Mouse (Mus musculus) midbrain, embryonic 11.5 days (tissue): ENCODE measurements around the gene Cdc25b. TPM values are rescaled to one million over a fixed set of nuclear protein-coding genes. Genes with fewer than 3 reads are reported as not detected.

Experiments used
- ATAC-seq: fragments of 200-750 bp; cut with Nextera tagmentation; 2 replicates; pipeline ENCODE4 v1.8.0; 2017; ENCODE audit warnings: moderate TSS enrichment, moderate library complexity; ENCODE audit not compliant: low FRiP score
- DNase-seq: peaks from one replicate; pipeline ENCODE4 v3.0.0; 2015; ENCODE audit warnings: low spot score; ENCODE audit errors: missing footprints
- H3K27ac ChIP-seq: fragments of 300-500 bp; sonication (generic); 2 replicates; pipeline ENCODE4 v1.5.1; 2014; ENCODE audit warnings: low read depth, low read length
- H3K27me3 ChIP-seq: fragments of 300-500 bp; sonication (generic); 2 replicates; pipeline ENCODE4 v1.6.1; 2014; ENCODE audit warnings: mild to moderate bottlenecking, low read length, moderate library complexity, mixed read lengths; ENCODE audit not compliant: control insufficient read depth, insufficient read depth
- H3K36me3 ChIP-seq: fragments of 300-500 bp; sonication (generic); 2 replicates; pipeline ENCODE4 v1.6.1; 2014; ENCODE audit warnings: mild to moderate bottlenecking, low read length, moderate library complexity, mixed read lengths; ENCODE audit not compliant: control insufficient read depth, insufficient read depth
- H3K4me1 ChIP-seq: fragments of 300-500 bp; sonication (generic); 2 replicates; pipeline ENCODE4 v1.6.1; 2014; ENCODE audit warnings: low read length; ENCODE audit not compliant: control insufficient read depth, insufficient read depth
- H3K4me2 ChIP-seq: fragments of 300-500 bp; sonication (generic); 2 replicates; pipeline ENCODE4 v1.6.1; 2014; ENCODE audit warnings: mild to moderate bottlenecking, moderate library complexity
- H3K4me3 ChIP-seq: fragments of 300-500 bp; sonication (generic); 2 replicates; pipeline ENCODE4 v1.5.1; 2014; ENCODE audit warnings: low read depth, low read length
- H3K9ac ChIP-seq: fragments of 300-500 bp; sonication (generic); 2 replicates; pipeline ENCODE4 v1.6.1; 2014; ENCODE audit warnings: low read length
- H3K9me3 ChIP-seq: fragments of 300-500 bp; sonication (generic); 2 replicates; pipeline ENCODE4 v1.6.1; 2016; ENCODE audit warnings: low read length; ENCODE audit not compliant: control insufficient read depth
- WGBS: fragments of 180-500 bp; shearing (Covaris S2); extraction: QIAGEN DNeasy Blood & Tissue Kit; methylation state at CpG from one replicate; pipeline ENCODE4 v1.1.7; 2014; 5-methylcytosine and 5-hydroxymethylcytosine counted together
- polyA plus RNA-seq: library from polyadenylated mRNA; unstranded; fragments of >200 nt; fragmentation: Nextera tagmentation; extraction: Ambion mirVana; gene quantifications from 2 replicates; pipeline ENCODE4 v1.2.1, GENCODE M21; 2014

The Cdc25b gene
- polyA plus RNA-seq, 1 experiment from 2014 or later: 130 TPM

DNA sequence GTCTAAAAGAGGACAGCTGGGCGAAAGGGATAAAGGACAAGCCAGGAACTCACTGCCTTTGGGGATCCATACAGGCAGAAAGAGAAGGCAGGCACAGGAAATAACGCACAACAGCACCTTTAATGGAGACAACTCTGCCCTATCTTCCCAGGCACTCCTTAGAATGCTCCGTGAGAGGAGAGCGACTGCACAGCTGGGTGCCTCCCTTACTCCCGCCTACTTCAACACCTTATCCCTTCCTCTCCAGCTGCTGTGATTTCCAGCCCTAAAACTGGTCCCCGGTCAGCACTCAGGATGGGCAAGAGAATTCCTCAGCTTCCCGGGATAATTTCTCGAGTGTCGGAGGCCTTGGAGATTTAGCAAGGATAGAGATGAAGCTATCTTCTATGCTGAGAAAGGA lies 15.8 kb upstream of the Cdc25b start:
- H3K9me3 ChIP-seq: no peaks in the 10 kb centered on the region
- H3K4me2 ChIP-seq: no peak overlapping the region
- H3K4me3 ChIP-seq: no peak overlapping the region
- peaks cover 28% of the 10 kb centered on the region for H3K27me3 ChIP-seq
- no peak for DNase-seq
- H3K36me3 ChIP-seq: no peaks in the 10 kb centered on the region
- WGBS: 11% methylated on average over 9 of the region's 9 CpGs
- H3K4me1 ChIP-seq: peaks cover 13% of the 10 kb centered on the region
- H3K9ac ChIP-seq: no peak overlapping the region
- ATAC-seq: no peak
- no peak overlapping the region for H3K27ac ChIP-seq

DNA sequence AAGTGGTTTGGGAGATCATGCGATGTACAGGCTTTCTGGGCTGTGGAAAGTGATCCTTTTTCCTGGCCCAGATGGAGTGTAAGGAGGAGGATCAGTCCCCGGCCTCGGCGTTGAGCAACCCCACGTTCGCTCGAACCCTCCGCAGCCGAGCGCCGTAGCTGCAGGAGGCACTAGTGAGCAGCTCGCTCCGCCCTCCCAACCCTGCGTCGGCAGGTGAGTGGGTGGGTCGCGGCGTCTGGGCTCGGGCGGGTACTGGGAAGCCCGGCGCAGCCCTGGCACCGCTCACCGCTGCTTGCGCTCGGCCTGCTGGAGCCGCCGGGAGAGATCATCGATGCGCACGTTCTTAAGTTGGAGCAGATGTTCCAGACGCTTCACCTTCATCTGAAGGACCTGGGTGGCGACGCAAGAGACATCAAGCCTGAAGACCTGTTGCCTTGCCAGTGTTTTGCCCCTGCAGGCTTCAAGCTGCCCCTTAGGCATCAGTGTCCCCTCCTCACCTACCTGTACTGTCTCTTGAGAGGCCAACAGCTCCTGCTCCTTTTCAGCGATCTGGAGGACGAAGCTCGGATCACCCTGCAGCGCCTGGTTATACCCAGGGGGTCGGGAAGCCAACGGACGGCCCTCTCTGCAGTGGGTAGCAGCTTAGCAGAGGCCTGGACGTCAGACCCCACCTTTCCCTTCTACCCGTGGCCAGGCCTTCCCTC lies 15.2 kb upstream of the Cdc25b start:
- 3% methylated on average over 43 of the region's 43 CpGs for WGBS
- Histone ChIP-seq H3K4me2 (0 out of 2 replicates have a peak overlapping the region, but pooled peaks have one; percentile 8), H3K9me3 (no peaks in the 10 kb centered on the region), H3K4me3 (no peak overlapping the region), H3K27me3 (peaks cover 28% of the 10 kb centered on the region), H3K36me3 (no peaks in the 10 kb centered on the region), H3K9ac (no peak overlapping the region), H3K4me1 (peaks cover 17% of the 10 kb centered on the region), H3K27ac (no peak overlapping the region)
- ATAC-seq: no peak
- peak; percentile 86 for DNase-seq

DNA sequence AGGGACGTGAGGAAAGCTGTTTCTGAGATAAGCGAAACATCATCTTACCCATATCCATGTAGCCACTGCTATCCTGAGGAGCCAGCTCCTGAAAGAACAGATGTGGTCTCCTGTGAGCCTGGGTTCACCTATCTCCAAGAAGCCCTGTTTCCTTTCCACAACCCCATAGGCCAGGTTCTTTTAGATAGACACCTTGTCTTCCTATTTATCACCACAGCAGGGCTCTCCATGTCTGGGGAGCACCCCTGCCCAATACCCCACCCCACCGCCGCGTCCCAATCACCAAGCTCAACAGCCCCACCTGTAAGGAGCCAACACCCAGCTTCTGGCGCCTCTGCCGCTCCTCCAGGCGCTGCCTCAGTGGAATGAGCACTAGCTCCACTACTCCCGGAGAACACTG lies 14.4 kb upstream of the Cdc25b start:
- Histone ChIP-seq H3K4me3 (no peak overlapping the region), H3K4me2 (no peak overlapping the region), H3K4me1 (peaks cover 24% of the 10 kb centered on the region), H3K9ac (no peak overlapping the region), H3K36me3 (no peaks in the 10 kb centered on the region), H3K9me3 (no peaks in the 10 kb centered on the region), H3K27ac (no peak overlapping the region), H3K27me3 (peaks cover 28% of the 10 kb centered on the region)
- no peak for ATAC-seq
- 44% methylated on average over 9 of the region's 9 CpGs for WGBS
- DNase-seq: no peak

DNA sequence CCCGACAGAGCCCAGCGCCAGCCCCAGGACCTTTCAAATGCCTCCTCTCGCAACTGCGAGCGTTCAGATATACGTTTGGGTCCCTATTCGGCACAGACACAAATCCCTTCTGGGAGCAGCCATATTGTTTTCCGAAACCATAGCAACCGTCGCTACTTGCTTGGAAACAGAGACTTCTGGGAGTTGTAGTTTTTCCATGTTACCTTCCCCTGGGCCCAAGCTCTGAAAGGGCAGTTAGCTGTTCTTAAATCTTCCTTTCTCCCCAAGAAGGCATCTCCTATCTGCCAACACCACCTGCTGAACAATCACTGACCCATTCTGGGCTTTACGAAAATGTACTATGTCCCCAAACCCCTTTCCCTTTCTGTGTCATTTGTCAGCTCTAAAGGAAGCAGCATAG lies 12.0 kb upstream of the Cdc25b start:
- peaks cover 44% of the 10 kb centered on the region for H3K4me1 ChIP-seq

DNA sequence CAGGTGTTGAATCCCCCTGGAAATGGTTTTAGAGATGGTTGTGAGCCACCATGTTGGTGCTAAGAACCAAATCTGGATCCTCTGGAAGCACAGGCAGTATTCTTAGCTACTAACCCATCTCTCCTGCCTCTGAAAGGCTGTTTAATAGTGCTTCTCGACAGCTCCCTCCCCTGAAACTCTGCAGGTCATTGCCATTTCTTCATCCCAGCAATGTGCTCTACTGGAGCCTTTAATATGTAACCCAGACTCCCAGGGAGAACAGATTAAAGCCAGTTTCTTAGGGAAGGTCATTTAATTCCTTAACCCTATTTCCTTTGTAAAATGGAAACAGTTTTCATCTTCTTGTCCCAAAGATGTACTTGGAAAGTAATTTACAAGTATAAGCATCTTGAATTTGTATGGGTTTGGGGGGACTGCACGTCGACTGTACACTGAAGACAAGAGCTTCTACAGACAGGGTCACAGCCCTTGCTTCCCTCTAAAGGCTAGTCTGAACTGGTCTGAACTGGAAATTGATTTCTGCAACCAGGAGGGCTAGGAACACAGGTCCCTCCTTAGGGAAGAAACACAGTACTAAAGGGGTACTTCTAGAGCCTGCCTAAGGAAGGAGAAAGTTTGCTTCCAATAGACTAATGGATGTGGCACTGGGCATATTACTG lies 11.3 kb upstream of the Cdc25b start:
- ATAC-seq: no peak
- peaks cover 46% of the 10 kb centered on the region for H3K4me1 ChIP-seq

More for the DNA sequence above, 12.0 kb upstream of the Cdc25b start:
- H3K9ac ChIP-seq: peak overlapping the region; percentile 38; the same call in 1 of the 2 replicates
- H3K9me3 ChIP-seq: no peaks in the 10 kb centered on the region
- H3K4me3 ChIP-seq: peak overlapping the region; percentile 37
- WGBS: 4% methylated on average over 11 of the region's 11 CpGs
- peaks cover 28% of the 10 kb centered on the region for H3K27me3 ChIP-seq
- DNase-seq: peak; percentile 98
- peak; percentile 74 for ATAC-seq
- peak overlapping the region; percentile 71 for H3K4me2 ChIP-seq
- no peak overlapping the region for H3K27ac ChIP-seq
- no peaks in the 10 kb centered on the region for H3K36me3 ChIP-seq

DNA sequence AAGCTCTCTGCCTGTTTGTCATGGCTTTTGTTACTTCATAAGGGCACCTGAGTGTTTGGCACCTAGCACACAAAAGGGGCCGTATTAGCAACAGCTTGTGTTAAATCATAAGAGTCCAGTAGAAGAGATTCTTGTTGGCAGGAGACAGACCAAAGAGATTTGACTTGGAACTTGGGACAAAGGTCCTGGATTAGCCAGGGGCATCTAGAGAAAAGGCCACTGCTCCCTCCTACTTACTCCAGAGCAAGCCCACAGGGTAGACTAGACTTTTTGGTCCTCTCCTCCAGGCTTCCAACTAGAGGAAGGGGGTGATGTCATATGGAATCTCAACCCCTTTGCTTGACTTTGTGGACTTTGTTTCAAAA lies 10.8 kb upstream of the Cdc25b start:
- Histone ChIP-seq H3K27me3 (peaks cover 22% of the 10 kb centered on the region), H3K9ac (no peak overlapping the region), H3K4me3 (no peak overlapping the region), H3K27ac (no peak overlapping the region), H3K4me2 (no peak overlapping the region), H3K9me3 (no peaks in the 10 kb centered on the region), H3K4me1 (peaks cover 44% of the 10 kb centered on the region), H3K36me3 (no peaks in the 10 kb centered on the region)
- DNase-seq: no peak
- WGBS: 72% methylated on average over 1 of the region's 1 CpGs
- ATAC-seq: no peak

More for the DNA sequence above, 11.3 kb upstream of the Cdc25b start:
- Histone ChIP-seq H3K4me3 (no peak overlapping the region), H3K27ac (no peak overlapping the region), H3K27me3 (peaks cover 27% of the 10 kb centered on the region), H3K4me2 (no peak overlapping the region), H3K9me3 (no peaks in the 10 kb centered on the region), H3K36me3 (no peaks in the 10 kb centered on the region), H3K9ac (no peak overlapping the region)
- DNase-seq: peak; percentile 87
- WGBS: 81% methylated on average over 3 of the region's 3 CpGs

DNA sequence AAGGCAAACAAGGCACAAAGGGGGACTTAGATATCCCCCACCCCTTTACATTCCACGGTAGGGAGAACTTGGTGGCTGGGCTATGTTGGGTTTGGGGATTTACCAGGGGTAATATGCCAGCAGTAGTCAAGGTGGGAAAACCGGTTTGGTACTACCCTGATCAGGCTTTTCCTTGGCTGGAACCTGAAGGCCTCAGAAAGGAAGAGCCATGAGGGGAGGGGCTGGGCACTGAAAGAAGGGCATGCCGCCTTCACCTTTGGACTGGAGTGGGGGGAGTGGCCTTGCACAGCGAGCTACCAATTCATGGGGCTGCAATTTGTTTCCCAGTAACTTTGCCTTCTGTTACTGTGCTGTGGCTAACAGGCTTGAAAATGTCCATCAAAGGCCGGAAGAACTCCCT lies 10.3 kb upstream of the Cdc25b start:
- 75% methylated on average over 5 of the region's 5 CpGs for WGBS
- H3K27ac ChIP-seq: no peak overlapping the region
- no peak overlapping the region for H3K9ac ChIP-seq

DNA sequence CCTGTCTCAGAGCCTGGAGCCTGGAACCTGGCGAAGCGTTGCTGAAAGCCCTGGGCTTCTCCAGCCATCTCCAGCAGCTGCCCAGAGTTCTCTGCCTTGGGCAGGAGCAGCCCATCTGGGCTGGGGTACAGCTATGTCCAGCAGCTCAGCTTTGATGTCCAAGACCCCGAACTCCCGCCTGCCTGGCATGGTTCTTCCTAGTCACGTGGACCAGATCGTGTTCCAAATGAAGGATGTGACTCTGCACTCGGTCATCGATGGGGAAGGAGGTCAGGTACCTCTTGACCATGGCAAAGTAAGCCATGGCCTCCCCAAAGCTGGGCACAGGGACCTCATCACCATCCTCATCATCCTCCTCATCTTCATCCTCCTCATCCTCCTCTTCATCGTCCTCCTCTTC lies 8.8 kb upstream of the Cdc25b start:
- no peak for ATAC-seq
- H3K27me3 ChIP-seq: peaks cover 2% of the 10 kb centered on the region; the same call in 1 of the 2 replicates
- H3K4me1 ChIP-seq: peaks cover 38% of the 10 kb centered on the region
- peak overlapping the region; percentile 99 for H3K4me2 ChIP-seq
- no peak overlapping the region for H3K27ac ChIP-seq
- peak overlapping the region; percentile 97; the same call in 1 of the 2 replicates for H3K9ac ChIP-seq
- no peaks in the 10 kb centered on the region for H3K36me3 ChIP-seq
- H3K9me3 ChIP-seq: no peaks in the 10 kb centered on the region
- no peak for DNase-seq
- peak overlapping the region; percentile 84 for H3K4me3 ChIP-seq
- WGBS: 87% methylated on average over 9 of the region's 9 CpGs

More for the DNA sequence above, 10.3 kb upstream of the Cdc25b start:
- Histone ChIP-seq H3K36me3 (no peaks in the 10 kb centered on the region), H3K4me3 (no peak overlapping the region), H3K4me1 (peaks cover 41% of the 10 kb centered on the region), H3K9me3 (no peaks in the 10 kb centered on the region), H3K27me3 (peaks cover 16% of the 10 kb centered on the region), H3K4me2 (no peak overlapping the region)
- no peak for DNase-seq
- no peak for ATAC-seq

DNA sequence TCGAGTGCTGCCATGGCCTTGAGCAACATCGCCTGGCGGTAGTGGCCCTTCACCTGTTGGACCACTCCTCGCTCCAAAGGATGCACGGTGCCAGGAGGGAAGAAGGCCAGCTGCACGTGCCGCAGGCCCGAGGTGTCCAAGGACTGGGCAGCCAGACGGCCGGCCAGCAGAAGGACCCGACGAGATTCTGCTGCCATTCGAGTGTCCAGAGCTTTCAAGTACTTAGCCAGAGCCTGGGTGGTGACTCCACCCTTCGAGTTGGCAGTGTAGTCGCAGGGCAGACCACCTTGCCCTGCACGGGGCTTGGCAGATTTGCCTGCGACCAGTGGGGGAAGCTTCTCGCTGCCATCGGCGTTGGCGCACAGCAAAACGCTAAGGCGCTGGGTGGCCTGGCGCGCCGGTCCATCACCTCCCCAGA lies 7.9 kb upstream of the Cdc25b start:
- H3K9me3 ChIP-seq: no peaks in the 10 kb centered on the region
- DNase-seq (peak; percentile 94), ATAC-seq (peak; percentile 1; the same call in 1 of the 2 replicates)
- peak overlapping the region; percentile 84 for H3K4me3 ChIP-seq
- no peak overlapping the region for H3K27ac ChIP-seq
- 31% methylated on average over 26 of the region's 26 CpGs for WGBS
- H3K27me3 ChIP-seq: no peaks in the 10 kb centered on the region
- peaks cover 38% of the 10 kb centered on the region for H3K4me1 ChIP-seq
- peak overlapping the region; percentile 99 for H3K4me2 ChIP-seq
- no peaks in the 10 kb centered on the region for H3K36me3 ChIP-seq
- peak overlapping the region; percentile 97 for H3K9ac ChIP-seq
